Mouse (Mus musculus): ENCODE data around the gene Mccc2. TPM values are rescaled to one million over a fixed set of nuclear protein-coding genes. Genes with fewer than 3 reads are reported as not detected.

The Mccc2 gene
- polyA plus RNA-seq, 1 experiment from 2014 or later: 35.6 TPM

Other genes with a start within 250 kb of the Mccc2 start
- 18.4 and 24.8 TPM in 2 replicates for gene Cartpt, start 114.5 kb downstream of the Mccc2 start, polyA plus RNA-seq (2014; fragmentation: Nextera tagmentation; extraction: Ambion mirVana)
- gene Bdp1, start 88.4 kb upstream of the Mccc2 start, polyA plus RNA-seq (2014; fragmentation: Nextera tagmentation; extraction: Ambion mirVana): 22.1 and 22.9 TPM in 2 replicates
- gene Serf1, start 92.4 kb upstream of the Mccc2 start, polyA plus RNA-seq (2014; fragmentation: Nextera tagmentation; extraction: Ambion mirVana): 453 and 516 TPM in 2 replicates
- gene Smn1, start 109.2 kb upstream of the Mccc2 start, polyA plus RNA-seq (2014; fragmentation: Nextera tagmentation; extraction: Ambion mirVana): 49.5 and 54.2 TPM in 2 replicates
- 0.11 and 0.25 TPM in 2 replicates for gene Naip2, start 186.5 kb upstream of the Mccc2 start, polyA plus RNA-seq (2014; fragmentation: Nextera tagmentation; extraction: Ambion mirVana)
- gene Naip5, start 230.7 kb upstream of the Mccc2 start, polyA plus RNA-seq (2014; fragmentation: Nextera tagmentation; extraction: Ambion mirVana): 0.05 and 0.13 TPM in 2 replicates

Data from midbrain, embryonic 14.5 days (tissue).